Mouse (Mus musculus): ENCODE data around the gene Rpa1.
"Not testable (repeated sequence)": the region's sequence is repeated elsewhere in the genome, so short reads cannot be mapped to it uniquely, and the experiment has no call there.

Rpa1 gene

DNA sequence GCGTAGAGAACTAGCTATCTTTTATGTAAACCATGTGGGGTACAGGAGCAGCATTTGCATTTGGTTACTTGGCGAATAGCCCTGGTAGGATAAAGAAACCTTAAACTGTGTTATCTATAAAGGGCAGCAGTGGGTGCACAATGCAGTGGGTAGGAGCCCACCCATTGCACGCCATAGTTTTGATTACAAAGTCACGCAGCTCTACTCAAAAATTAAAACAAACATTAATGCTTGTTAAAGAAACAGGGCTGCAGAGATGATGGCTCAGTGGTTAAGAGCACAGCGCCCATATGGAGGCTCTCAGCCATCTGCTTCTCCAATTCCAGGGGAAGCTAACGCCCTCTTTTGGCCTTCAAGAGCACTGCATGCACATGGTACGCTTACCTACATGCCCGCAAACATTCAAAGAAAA lies 24.8 kb downstream of the Rpa1 start:
- no peak for DNase-seq (ENCODE audit: low spot score in 2 of 2)

DNA sequence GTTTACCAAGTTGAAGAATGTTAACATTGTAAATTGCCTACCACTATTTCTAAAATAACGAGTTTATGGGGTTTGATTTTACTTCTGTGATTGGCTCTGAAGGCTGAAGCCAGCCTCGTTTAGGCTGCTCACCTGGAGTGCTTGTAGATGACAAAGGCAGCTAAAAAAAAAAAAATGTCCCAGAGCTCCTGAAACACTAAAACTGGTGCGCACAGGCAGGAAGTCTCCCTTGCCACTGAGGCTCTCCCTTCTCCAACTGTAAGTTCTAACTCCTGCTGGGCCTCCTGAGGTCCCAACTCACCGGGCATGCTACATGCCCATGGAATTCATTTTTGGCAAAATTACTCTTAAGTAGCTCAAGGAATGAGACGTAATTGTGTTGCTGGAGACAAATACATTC lies 28.9 kb downstream of the Rpa1 start:
- DNase-seq (ENCODE audit: low spot score in 2 of 2), result no peak

GRCm38 (mm10) chr11:75318351-75319221 lies 29.5 kb downstream of the Rpa1 start:
- no peak for DNase-seq (ENCODE audit: low spot score in 2 of 2)

DNA sequence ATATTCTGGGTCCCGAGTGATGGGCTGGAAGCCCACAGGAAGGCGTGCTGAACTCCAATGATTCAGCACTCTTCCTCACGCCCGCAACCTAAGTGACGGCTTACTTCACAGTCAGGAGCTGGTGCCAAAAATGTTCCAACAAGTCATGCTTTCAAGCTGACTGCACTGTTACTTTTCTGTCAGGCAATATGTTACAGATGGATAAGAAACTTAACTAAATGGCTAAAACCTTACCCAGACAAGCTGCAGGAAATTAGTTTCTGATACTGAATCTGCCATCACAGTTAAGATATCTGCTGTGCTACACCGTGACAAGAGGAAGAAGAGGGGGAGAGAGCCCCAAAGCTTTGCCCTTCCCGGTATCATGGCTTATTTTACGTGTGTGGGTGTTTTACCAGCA lies 34.3 kb downstream of the Rpa1 start:
- DNase-seq (ENCODE audit: low spot score in 2 of 2), result no peak

DNA sequence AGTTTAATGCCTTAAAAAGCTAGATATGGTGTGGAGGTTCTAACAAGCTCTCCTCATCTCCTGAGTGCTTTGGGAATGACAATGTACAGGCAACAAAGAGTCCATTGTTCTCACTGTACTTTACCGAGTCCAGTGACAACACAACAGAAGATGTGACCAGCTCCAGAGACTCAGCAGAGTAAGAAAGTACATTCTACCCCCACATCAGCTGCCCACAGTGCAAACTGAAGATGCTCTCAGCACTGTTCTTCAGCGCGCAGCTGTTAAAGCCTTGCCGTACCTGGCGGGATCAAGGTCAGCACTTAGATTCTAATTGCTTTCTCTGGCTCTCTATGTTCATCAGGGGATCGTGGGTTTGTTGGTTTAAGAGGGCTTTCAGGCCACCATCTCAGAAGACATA lies 36.4 kb downstream of the Rpa1 start:
- no peak for DNase-seq (ENCODE audit: low spot score in 2 of 2)

- DNase-seq (ENCODE audit: low spot score in 2 of 2), result no peak
Observed at GRCm38 (mm10) chr11:75310813-75311212, 37.3 kb downstream of the Rpa1 start.

- no peak for DNase-seq (ENCODE audit: low spot score in 2 of 2)
Observed at GRCm38 (mm10) chr11:75308650-75309049, 39.5 kb downstream of the Rpa1 start.

DNA sequence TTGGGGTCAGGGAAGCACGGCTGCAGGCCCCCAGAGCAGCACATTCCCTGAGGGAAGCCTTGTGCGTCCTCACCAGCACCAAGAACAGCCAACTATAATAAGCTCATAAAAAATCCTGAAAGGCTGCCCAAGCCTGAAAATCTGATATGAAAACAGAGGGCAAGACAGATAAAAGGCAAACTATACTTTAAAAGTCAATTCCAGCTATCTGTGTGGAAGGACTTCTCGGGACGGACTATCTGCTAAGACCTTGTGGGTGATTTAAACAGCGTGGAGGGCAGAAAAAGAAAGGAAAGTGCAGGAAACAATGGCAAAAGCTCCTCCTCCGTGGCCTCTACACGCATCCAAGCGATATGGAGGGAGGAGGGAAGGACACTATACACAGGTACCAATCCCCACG lies 43.3 kb downstream of the Rpa1 start:
- no peak for DNase-seq (ENCODE audit: low spot score in 2 of 2)

GRCm38 (mm10) chr11:75300954-75301353 lies 47.2 kb downstream of the Rpa1 start:
- no peak for DNase-seq (ENCODE audit: low spot score in 2 of 2)

- no peak for DNase-seq (ENCODE audit: low spot score in 2 of 2)
Observed at GRCm38 (mm10) chr11:75299786-75300185, 48.3 kb downstream of the Rpa1 start.

GRCm38 (mm10) chr11:75298491-75298890 lies 49.6 kb downstream of the Rpa1 start:
- no peak for DNase-seq (ENCODE audit: low spot score in 2 of 2)

DNA sequence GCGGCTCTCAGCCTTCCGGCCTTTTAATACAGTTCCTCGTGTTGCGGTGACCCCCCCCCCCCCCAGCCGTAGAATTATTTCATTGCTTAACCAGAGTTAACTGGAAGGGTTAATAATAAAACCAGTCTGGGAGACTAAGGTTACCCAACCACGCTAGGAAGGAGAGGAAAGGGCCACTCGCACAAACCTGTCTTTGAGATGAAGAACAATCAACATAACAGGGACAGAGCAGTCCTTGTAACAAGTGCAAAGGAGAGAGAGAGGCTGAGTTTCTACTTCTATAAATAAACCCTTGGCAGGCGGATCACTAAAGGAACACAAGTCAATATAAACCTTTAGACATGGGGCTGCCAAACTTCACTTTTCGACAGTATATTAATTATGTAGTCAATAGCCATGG lies 50.5 kb downstream of the Rpa1 start:
- no peak for DNase-seq (ENCODE audit: low spot score in 2 of 2)

GRCm38 (mm10) chr11:75296406-75297005 lies 51.6 kb downstream of the Rpa1 start:
- DNase-seq (ENCODE audit: low spot score in 2 of 2), result no peak

DNA sequence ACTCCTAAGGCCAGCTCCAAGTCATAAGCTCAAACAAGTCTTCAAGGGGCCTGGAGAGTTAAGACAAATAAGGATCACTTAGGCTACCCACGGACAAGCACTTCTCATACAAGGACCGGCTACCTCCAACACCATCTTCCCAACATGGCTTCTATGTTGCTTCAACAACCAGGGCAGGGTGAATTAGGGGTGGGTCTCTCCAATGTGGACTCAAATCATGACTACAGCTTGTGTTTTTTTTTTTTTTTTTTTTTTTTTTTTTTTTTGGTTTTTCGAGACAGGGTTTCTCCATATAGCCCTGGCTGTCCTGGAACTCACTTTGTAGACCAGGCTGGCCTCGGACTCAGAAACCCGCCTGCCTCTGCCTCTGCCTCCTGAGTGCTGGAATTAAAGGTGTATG lies 52.6 kb downstream of the Rpa1 start:
- not testable (repeated sequence) for DNase-seq (ENCODE audit: low spot score in 2 of 2)

GRCm38 (mm10) chr11:75294862-75295261 lies 53.3 kb downstream of the Rpa1 start:
- DNase-seq (ENCODE audit: low spot score in 2 of 2), result no peak

- no peak for DNase-seq (ENCODE audit: low spot score in 2 of 2)
Observed at GRCm38 (mm10) chr11:75293852-75294361, 54.2 kb downstream of the Rpa1 start.

- no peak for DNase-seq (ENCODE audit: low spot score in 2 of 2)
Observed at GRCm38 (mm10) chr11:75292281-75292680, 55.8 kb downstream of the Rpa1 start.

DNA sequence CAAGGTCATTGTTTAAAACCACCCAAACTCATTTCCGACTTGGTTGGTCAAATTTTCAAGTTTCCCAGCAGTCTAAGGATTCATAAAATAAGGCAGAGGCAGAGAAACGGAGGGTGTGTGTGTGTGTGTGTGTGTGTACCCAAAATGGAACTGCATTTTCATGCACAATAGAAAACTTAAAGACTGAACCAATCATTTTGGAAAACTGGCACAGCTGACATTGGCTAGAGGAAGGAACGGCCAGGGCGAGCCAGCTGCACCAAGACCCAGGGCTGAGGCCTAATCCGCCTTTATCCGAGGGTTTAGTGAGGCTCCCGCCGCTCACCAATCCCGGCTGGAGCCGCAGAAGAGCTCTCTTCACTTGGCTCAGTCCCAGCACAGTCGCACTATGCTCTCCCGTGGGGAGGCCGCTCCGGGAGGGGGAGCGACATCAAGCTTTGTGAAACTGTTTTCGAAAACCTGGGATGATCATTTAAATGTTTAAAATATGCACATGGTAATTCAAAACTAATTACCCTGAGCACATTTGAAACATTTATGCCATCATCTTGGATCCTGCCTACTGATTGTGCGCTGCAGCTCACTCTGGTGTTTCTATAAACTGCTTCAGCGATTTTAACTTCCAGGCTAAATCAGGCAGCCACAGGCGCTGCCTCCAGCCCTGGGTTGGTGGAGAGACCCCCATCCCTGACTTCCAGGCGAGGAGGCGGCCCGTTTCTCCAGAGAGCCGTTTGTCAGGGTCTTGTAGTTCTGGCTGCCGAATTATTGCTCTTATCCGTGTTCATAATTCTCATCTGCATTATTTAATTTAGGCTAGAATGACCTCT lies 56.5 kb downstream of the Rpa1 start:
- peak; percentile 62 to 69 for DNase-seq (ENCODE audit: low spot score in 2 of 2)

- DNase-seq (ENCODE audit: low spot score in 2 of 2), result peak; percentile 83 to 90
Observed at GRCm38 (mm10) chr11:75290566-75291271, 57.4 kb downstream of the Rpa1 start.

DNA sequence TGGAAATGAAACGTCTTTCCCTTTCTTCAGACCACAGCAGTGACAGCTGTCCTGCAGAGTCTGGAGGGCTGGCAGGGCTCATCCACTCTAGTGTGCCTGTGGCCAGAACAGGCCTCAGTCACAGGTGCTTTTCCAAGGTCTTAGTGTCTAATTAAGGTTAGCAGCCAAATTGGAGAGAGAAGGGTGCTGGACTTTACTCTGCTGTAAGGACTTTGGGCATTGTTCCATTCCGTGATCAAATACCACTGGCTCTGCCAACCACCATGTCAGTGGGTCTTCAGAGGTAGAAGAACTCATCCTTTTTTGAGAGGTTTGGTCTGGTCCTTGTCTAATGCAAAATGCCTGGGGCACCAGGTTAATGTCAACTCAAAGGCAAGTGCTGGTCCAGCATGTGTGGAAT lies 59.0 kb downstream of the Rpa1 start:
- no peak for DNase-seq (ENCODE audit: low spot score in 2 of 2)

DNA sequence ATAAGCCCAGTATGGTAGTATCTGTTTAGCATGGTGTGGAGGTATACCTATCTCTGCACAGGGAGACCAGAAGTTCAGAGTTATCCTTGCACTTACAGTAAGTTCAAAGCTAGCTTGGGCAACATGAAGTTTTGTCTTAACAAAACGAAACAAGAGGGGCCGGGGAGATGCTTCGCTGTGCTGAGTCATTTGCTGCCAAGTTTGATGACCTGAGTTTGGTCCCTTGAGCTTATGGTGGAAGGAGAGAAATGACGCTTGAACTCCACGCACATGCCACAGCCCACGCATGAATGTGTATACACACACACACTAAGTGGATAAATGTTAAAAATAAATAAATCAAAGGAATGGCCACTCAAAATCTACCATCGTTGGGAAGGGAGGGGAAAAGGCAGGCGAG lies 59.6 kb downstream of the Rpa1 start:
- DNase-seq (ENCODE audit: low spot score in 2 of 2), result no peak

DNA sequence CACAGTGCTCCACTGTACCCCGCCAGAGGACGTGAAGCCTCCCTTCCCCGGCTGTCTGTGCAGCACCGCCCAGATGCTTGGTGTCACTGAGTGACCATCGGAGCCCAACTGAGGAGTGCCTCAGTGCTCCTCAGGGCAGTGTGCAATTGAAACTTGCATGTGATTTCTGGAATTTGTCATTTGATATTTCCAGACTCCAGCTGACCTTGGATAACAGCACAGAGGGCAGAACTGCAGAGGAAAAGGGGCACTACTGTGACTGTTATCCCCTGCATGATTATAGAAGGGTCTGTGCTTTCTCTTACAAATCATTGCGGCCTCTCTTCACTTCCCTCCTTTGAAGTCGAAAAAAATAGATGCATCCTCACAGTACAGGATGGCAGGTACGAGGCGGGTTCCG lies 60.2 kb downstream of the Rpa1 start:
- DNase-seq (ENCODE audit: low spot score in 2 of 2), result no peak
